Mouse (Mus musculus): ENCODE data around the gene Efnb2.

Gene Efnb2

GRCm38 (mm10) chr8:8613844-8614243 lies 47.2 kb downstream of the Efnb2 start:
- CTCF ChIA-PET = no interaction called here

GRCm38 (mm10) chr8:8611928-8612327 lies 49.1 kb downstream of the Efnb2 start:
- CTCF ChIA-PET = no interaction called here

GRCm38 (mm10) chr8:8609791-8610190 lies 51.3 kb downstream of the Efnb2 start:
- CTCF ChIA-PET = no interaction called here

GRCm38 (mm10) chr8:8609141-8609540 lies 51.9 kb downstream of the Efnb2 start:
- CTCF ChIA-PET = no interaction called here

GRCm38 (mm10) chr8:8605621-8606020 lies 55.4 kb downstream of the Efnb2 start:
- CTCF ChIA-PET = no interaction called here

GRCm38 (mm10) chr8:8603875-8604274 lies 57.2 kb downstream of the Efnb2 start:
- CTCF ChIA-PET = no interaction called here

- CTCF ChIA-PET = no interaction called here
Observed at GRCm38 (mm10) chr8:8602616-8603461, 58.2 kb downstream of the Efnb2 start.

- CTCF ChIA-PET = no interaction called here
Observed at GRCm38 (mm10) chr8:8599931-8600330, 61.1 kb downstream of the Efnb2 start.

GRCm38 (mm10) chr8:8597434-8597833 lies 63.6 kb downstream of the Efnb2 start:
- CTCF ChIA-PET = no interaction called here

GRCm38 (mm10) chr8:8595831-8596611 lies 65.0 kb downstream of the Efnb2 start:
- CTCF ChIA-PET = no interaction called here

GRCm38 (mm10) chr8:8593812-8594211 lies 67.2 kb downstream of the Efnb2 start:
- CTCF ChIA-PET = no interaction called here

GRCm38 (mm10) chr8:8593371-8593770 lies 67.7 kb downstream of the Efnb2 start:
- CTCF ChIA-PET = no interaction called here

- CTCF ChIA-PET = no interaction called here
Observed at GRCm38 (mm10) chr8:8592331-8592730, 68.7 kb downstream of the Efnb2 start.

GRCm38 (mm10) chr8:8583981-8584377 lies 77.1 kb downstream of the Efnb2 start:
- CTCF ChIA-PET = interaction anchor here (0.6 kb wide), 1 partner anchor 56 kb away, joined by 9 read pairs; no protein-coding TSS in a partner anchor

- CTCF ChIA-PET = interaction anchor here (0.6 kb wide), 1 partner anchor 56 kb away, joined by 9 read pairs; no protein-coding TSS in a partner anchor
Observed at GRCm38 (mm10) chr8:8583290-8583980, 77.6 kb downstream of the Efnb2 start.

GRCm38 (mm10) chr8:8577770-8578303 lies 83.2 kb downstream of the Efnb2 start:
- CTCF ChIA-PET = no interaction called here

- CTCF ChIA-PET = no interaction called here
Observed at GRCm38 (mm10) chr8:8576833-8577232, 84.2 kb downstream of the Efnb2 start.

- CTCF ChIA-PET = no interaction called here
Observed at GRCm38 (mm10) chr8:8576286-8576685, 84.8 kb downstream of the Efnb2 start.

GRCm38 (mm10) chr8:8574521-8575499 lies 86.2 kb downstream of the Efnb2 start:
- CTCF ChIA-PET = no interaction called here

GRCm38 (mm10) chr8:8572272-8572671 lies 88.8 kb downstream of the Efnb2 start:
- CTCF ChIA-PET = no interaction called here

- CTCF ChIA-PET = no interaction called here
Observed at GRCm38 (mm10) chr8:8571625-8572215, 89.3 kb downstream of the Efnb2 start.
